Mouse (Mus musculus) C2C12 (cell line): ENCODE data around the gene Zfp981. TPM values are rescaled to one million over a fixed set of nuclear protein-coding genes. Genes with fewer than 3 reads are reported as not detected.
"Not testable (repeated sequence)": the region's sequence is repeated elsewhere in the genome, so short reads cannot be mapped to it uniquely, and the experiment has no call there.

Experiments used
- H3K27me3 ChIP-seq: one replicate; pipeline ENCODE4 v1.6.1; 2011; ENCODE audit not compliant: control insufficient read depth, insufficient read depth, insufficient read length
- H3K36me3 ChIP-seq: one replicate; pipeline ENCODE4 v1.6.1; 2011; ENCODE audit not compliant: control insufficient read depth, insufficient read depth
- H3K4me3 ChIP-seq: one replicate; pipeline ENCODE4 v1.5.1; 2011; ENCODE audit warnings: mild to moderate bottlenecking, control low read depth; ENCODE audit not compliant: poor library complexity, insufficient read depth, severe bottlenecking
- H3K79me2 ChIP-seq: one replicate; pipeline ENCODE4 v1.6.1; 2011; ENCODE audit not compliant: control insufficient read depth, insufficient read depth
- H3K79me3 ChIP-seq: one replicate; pipeline ENCODE4 v1.6.1; 2011; ENCODE audit warnings: low read depth, control low read depth
- H3ac ChIP-seq: one replicate; pipeline ENCODE3; 2011; ENCODE audit warnings: low read depth; ENCODE audit not compliant: control insufficient read depth, insufficient read length
- CEBPB ChIP-seq: IDR thresholded peaks from one replicate; pipeline ENCODE4 v1.6.1; 2011; ENCODE audit warnings: low read depth, mild to moderate bottlenecking, control low read depth, moderate library complexity
- CTCF ChIP-seq: IDR thresholded peaks from one replicate; pipeline ENCODE4 v1.5.1; 2011; ENCODE audit not compliant: control insufficient read depth, insufficient read depth, insufficient read length
- FOSL1 ChIP-seq: IDR thresholded peaks from one replicate; pipeline ENCODE4 v1.8.0; 2011; ENCODE audit warnings: mild to moderate bottlenecking, low read length; ENCODE audit not compliant: poor library complexity, insufficient read depth, severe bottlenecking
- MAX ChIP-seq: IDR thresholded peaks from one replicate; pipeline ENCODE4 v1.6.1; 2011; ENCODE audit warnings: mild to moderate bottlenecking, control low read depth
- MYOD1 ChIP-seq: IDR thresholded peaks from one replicate; pipeline ENCODE4 v1.6.1; 2011; ENCODE audit warnings: low read depth; ENCODE audit not compliant: control insufficient read depth, insufficient read length
- MYOG ChIP-seq: IDR thresholded peaks from one replicate; pipeline ENCODE4 v1.6.1; 2011; ENCODE audit not compliant: control insufficient read depth, insufficient read length; ENCODE audit errors: extremely low read depth
- USF1 ChIP-seq: IDR thresholded peaks from one replicate; pipeline ENCODE4 v1.6.1; 2011; ENCODE audit warnings: low read depth, mild to moderate bottlenecking, control low read depth, moderate library complexity
- polyA plus RNA-seq: library from polyadenylated mRNA; unstranded; fragments of >200 nt; fragmentation: generic; extraction: Trizol; gene quantifications from one replicate; pipeline ENCODE4 v1.2.1, GENCODE M21; 2012; ENCODE audit warnings: missing spikeins

Zfp981 gene
- polyA plus RNA-seq, 1 experiment: 0.08 TPM

- Histone ChIP-seq H3K36me3 (no peaks in the 10 kb centered on the region), H3K27me3 (no peaks in the 10 kb centered on the region), H3K79me3 (no peaks in the 10 kb centered on the region), H3K79me2 (no peaks in the 10 kb centered on the region), H3ac (no peak overlapping the region), H3K4me3 (no peak overlapping the region)
- no peak for TF ChIP-seq CTCF
- TF ChIP-seq MAX: no peak
- TF ChIP-seq FOSL1: no peak
- no peak for TF ChIP-seq MYOD1
- TF ChIP-seq USF1: no peak
- no peak for TF ChIP-seq CEBPB
- no peak for TF ChIP-seq MYOG
Observed at GRCm38 (mm10) chr4:146492439-146492838, 9.4 kb upstream of the Zfp981 start.

DNA sequence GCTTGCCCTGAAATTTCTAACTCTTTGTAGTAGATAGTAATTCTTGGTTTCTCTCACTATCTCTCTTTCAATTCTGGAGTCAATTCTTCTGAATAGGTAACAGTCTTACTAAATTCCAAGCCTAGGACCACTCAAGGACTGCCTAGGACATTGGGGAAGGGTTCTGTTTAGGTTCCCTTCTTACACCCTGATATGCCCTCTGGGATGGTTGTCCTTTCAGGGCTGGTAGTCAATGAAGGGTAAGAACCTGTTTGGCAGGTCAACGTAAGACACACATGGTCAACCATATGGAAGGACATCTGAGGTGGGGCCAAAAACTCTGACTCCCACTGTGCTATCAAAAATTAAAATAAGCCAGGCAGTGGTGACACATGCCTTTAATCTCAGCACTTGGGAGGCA, 9.0 kb upstream of the Zfp981 start:
- Histone ChIP-seq H3K27me3 (no peaks in the 10 kb centered on the region), H3K79me3 (no peaks in the 10 kb centered on the region), H3ac (no peak overlapping the region), H3K36me3 (no peaks in the 10 kb centered on the region), H3K4me3 (no peak overlapping the region), H3K79me2 (no peaks in the 10 kb centered on the region)
- TF ChIP-seq FOSL1: no peak
- TF ChIP-seq CTCF: no peak
- TF ChIP-seq CEBPB: no peak
- TF ChIP-seq MAX: no peak
- TF ChIP-seq USF1: no peak
- no peak for TF ChIP-seq MYOD1
- TF ChIP-seq MYOG: no peak

DNA sequence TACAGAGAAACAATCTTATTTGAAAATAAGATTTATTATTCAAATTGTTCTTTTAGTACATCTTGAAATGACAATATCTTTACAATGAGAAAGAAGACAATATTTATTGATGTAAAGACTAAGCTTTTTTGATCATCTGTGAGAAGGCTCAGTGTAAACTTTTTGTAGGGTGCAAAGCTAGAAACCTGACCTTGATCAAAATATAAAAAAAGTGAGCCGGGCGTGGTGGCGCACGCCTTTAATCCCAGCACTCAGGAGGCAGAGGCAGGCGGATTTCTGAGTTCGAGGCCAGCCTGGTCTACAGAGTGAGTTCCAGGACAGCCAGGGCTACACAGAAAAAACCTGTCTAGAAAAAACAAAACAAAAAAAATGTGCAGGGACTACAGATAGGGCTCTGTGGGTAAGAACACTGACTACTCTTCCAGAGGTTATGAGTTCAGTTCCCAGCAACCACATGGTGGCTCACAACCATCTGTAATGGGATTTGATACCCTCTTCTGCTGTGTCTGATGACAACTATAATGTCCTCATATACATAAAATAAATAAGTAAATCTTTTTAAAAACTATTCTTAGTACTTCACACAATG, 8.4 kb upstream of the Zfp981 start:
- not testable (repeated sequence) for H3K4me3 ChIP-seq, H3K79me3 ChIP-seq, H3K27me3 ChIP-seq, H3ac ChIP-seq, H3K36me3 ChIP-seq, H3K79me2 ChIP-seq

DNA sequence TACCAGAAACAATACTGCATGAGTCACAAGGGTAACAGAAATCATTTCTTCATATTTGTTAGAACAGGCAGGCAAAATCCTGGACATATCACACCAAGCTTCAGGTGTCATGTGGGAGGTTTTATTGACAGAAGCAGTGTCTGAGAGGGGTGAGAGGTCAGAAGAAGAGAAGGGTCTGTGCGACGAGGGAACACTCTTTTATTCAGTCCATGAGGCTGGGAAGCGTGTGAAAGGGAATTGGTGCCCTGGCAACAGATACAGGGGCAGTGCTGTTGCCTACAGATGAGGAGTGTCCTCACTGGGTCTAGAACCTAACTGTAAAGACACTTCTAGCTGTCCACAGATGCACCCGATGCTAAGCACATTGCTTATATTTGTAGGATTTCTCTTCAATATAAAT, 6.8 kb upstream of the Zfp981 start:
- H3K36me3 ChIP-seq: no peaks in the 10 kb centered on the region
- no peaks in the 10 kb centered on the region for H3K79me2 ChIP-seq
- no peak for TF ChIP-seq CEBPB
- TF ChIP-seq CTCF: no peak
- TF ChIP-seq USF1: no peak
- TF ChIP-seq MYOG: no peak
- TF ChIP-seq FOSL1: no peak
- TF ChIP-seq MAX: no peak
- TF ChIP-seq MYOD1: no peak

GRCm38 (mm10) chr4:146497695-146498275, 4.0 kb upstream of the Zfp981 start:
- H3K79me2 ChIP-seq, H3K79me3 ChIP-seq, H3ac ChIP-seq, H3K36me3 ChIP-seq, H3K27me3 ChIP-seq, H3K4me3 ChIP-seq: not testable (repeated sequence)

More for the DNA sequence above, 6.8 kb upstream of the Zfp981 start:
- Histone ChIP-seq H3K79me3 (no peaks in the 10 kb centered on the region), H3K4me3 (no peak overlapping the region), H3K27me3 (no peaks in the 10 kb centered on the region), H3ac (no peak overlapping the region)

- not testable (repeated sequence) for H3K4me3 ChIP-seq, H3K79me2 ChIP-seq, H3K27me3 ChIP-seq, H3K79me3 ChIP-seq, H3K36me3 ChIP-seq, H3ac ChIP-seq
Observed at GRCm38 (mm10) chr4:146509029-146509428, 7.2 kb downstream of the Zfp981 start.

DNA sequence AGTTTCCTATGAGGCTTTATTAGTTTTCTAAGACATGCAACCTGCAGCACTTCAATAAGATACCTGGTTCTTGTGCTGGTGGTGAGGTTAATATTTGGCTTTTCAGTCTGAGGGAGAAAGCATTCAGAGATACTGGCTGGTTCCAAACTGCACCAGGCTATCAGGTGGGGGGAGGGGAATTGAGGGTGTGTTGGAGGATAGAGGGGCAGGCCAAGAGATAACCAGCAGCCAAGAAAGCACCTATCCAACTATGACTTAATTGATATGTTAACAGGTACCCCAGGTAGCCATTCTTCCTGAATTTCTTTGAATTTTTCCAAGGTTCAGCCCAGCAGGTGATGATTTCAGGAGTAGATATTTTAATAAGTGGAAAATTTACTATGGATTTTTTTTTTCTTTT, 10.0 kb downstream of the Zfp981 start:
- not testable (repeated sequence) for H3ac ChIP-seq, H3K4me3 ChIP-seq, H3K36me3 ChIP-seq, H3K27me3 ChIP-seq, H3K79me3 ChIP-seq, H3K79me2 ChIP-seq
